Mouse (Mus musculus): Measurements from ENCODE around the gene Kmo.

GRCm38 (mm10) chr1:175592832-175593231, 27.3 kb upstream of the Kmo start:
- no peak for TF ChIP-seq CTCF (IDR thresholded peaks at IDR 0.05; ENCODE audit: extremely low read depth, insufficient read depth, insufficient read length, insufficient replicate concordance)
- no peak for TF ChIP-seq POLR2A (IDR thresholded peaks at IDR 0.05; ENCODE audit: low read depth, low read length)

All from spleen, adult 2 months (tissue).